Mouse (Mus musculus) ES-Bruce4 (cell line): ENCODE data around the gene Gm7029.

ENCODE experiments used
- EP300 ChIP-seq: IDR thresholded peaks from 2 replicates; pipeline ENCODE4 v1.6.1; 2011; ENCODE audit warnings: low read depth, low read length; ENCODE audit not compliant: insufficient read depth
- POLR2A ChIP-seq: IDR thresholded peaks from one replicate; pipeline ENCODE4 v1.8.1; 2011; ENCODE audit warnings: low read length; ENCODE audit not compliant: insufficient read depth

GRCm38 (mm10) chr17:33916847-33917655 is 43.4 kb downstream of the Gm7029 start:
- TF ChIP-seq POLR2A: no peak
- no peak for TF ChIP-seq EP300
